Mouse (Mus musculus): ENCODE measurements around the gene Zfp541.

GRCm38 (mm10) chr7:16028102-16028927 lies 33.3 kb upstream of the Zfp541 start:
- no peak for TF ChIP-seq EP300 (IDR thresholded peaks at IDR 0.05)
- TF ChIP-seq CTCF (IDR thresholded peaks at IDR 0.05) = peak; percentile 27; the same call in 1 of the 2 replicates

Measured in lung, postnatal 0 days (tissue).